In the genomic region with DNA sequence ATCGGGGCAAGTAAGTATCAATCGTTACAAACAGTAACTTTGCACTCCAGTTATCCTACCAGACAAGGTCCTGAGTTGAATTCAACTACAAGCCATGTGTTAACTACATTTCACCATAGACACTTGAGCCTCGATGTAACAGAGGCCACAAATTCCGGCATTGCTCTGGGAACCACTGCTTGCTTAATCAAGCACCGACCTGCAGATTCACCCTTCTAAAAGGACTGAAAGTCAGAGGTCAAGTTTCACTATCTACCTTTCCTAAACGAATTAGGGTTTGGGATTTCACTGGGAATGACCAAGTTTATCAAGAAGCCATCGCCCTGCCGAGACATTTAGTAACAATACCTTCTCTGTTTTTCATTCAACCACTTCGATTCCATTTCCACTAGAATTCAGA, we compare ENCODE assay signal across 9 mouse cellular contexts. TPM values are rescaled to one million over a fixed set of nuclear protein-coding genes. Genes with fewer than 3 reads are reported as not detected.
DNase-seq lines count a peak whose midpoint lies in the region; ATAC-seq lines count a peak whose summit lies in the region.
"Had no signal": no experiment of that assay in that cellular context is flagged by ENCODE, and none has a peak within 500 bp of the region (broad histone marks: within the 10 kb centered on the region; RNA-seq: fewer than 3 reads in every experiment).

No protein-coding gene starts in this region.

- H3K4me3 ChIP-seq in heart, embryonic 13.5 days = peak overlapping the region; percentile 98
- H3K4me3 ChIP-seq in hindbrain, embryonic 16.5 days (ENCODE audit: low read length) = peak overlapping the region; percentile 72
- peak overlapping the region; percentile 99 for H3K4me3 ChIP-seq in midbrain, embryonic 16.5 days (ENCODE audit: low read depth, low read length)

- H3K36me3 ChIP-seq in heart, embryonic 13.5 days = peaks cover 14% of the 10 kb centered on the region
- H3K36me3 ChIP-seq in hindbrain, embryonic 16.5 days (ENCODE audit: control insufficient read depth, insufficient read depth, low read length) = no peaks in the 10 kb centered on the region
- no peaks in the 10 kb centered on the region; the same call in 1 of the 2 replicates for H3K36me3 ChIP-seq in midbrain, embryonic 16.5 days (ENCODE audit: control insufficient read depth, insufficient read depth, low read length)

- no peak for ATAC-seq in heart, embryonic 13.5 days (ENCODE audit: extremely low read depth, insufficient number of reproducible peaks, low FRiP score, low TSS enrichment)
- ATAC-seq in hindbrain, embryonic 16.5 days = no peak
- no peak for ATAC-seq in midbrain, embryonic 16.5 days

- WGBS in heart, embryonic 13.5 days = 38% methylated on average over 9 of the region's 9 CpGs
- whole genome bisulfite sequencing in hindbrain, embryonic 16.5 days = 61% methylated on average over 9 of the region's 9 CpGs
- WGBS in midbrain, embryonic 16.5 days = 66% methylated on average over 9 of the region's 9 CpGs

- H3K9ac ChIP-seq in heart, embryonic 13.5 days = peak overlapping the region; percentile 99
- peak overlapping the region; percentile 81 for H3K9ac ChIP-seq in hindbrain, embryonic 16.5 days (ENCODE audit: low read depth, low read length)
- peak overlapping the region; percentile 87 for H3K9ac ChIP-seq in midbrain, embryonic 16.5 days (ENCODE audit: low read depth, low read length)

- H3K27me3 ChIP-seq in heart, embryonic 13.5 days (replicated peaks) = no peaks in the 10 kb centered on the region
- H3K27me3 ChIP-seq in hindbrain, embryonic 16.5 days (replicated peaks; ENCODE audit: control insufficient read depth, insufficient read depth, low read length) = no peaks in the 10 kb centered on the region
- H3K27me3 ChIP-seq in midbrain, embryonic 16.5 days (ENCODE audit: control insufficient read depth, insufficient read depth, low read depth, low read length) = no peaks in the 10 kb centered on the region

- no peak for DNase-seq in heart, postnatal 10 days
- DNase-seq in c-Kit-negative CD71-positive TER-119-positive erythroid progenitor cells, embryonic 14.5 days (ENCODE audit: low read depth, low spot score) = peak; percentile 13
- no peak for DNase-seq in thymus, postnatal 25 days
- no peak for DNase-seq in adrenal gland, postnatal 36 days
- no peak for DNase-seq in right cerebral cortex, adult 2 months (ENCODE audit: low spot score in 2 of 2)
- DNase-seq: gastrocnemius, postnatal 25 days had no signal

- no peak overlapping the region for H3K27ac ChIP-seq in heart, embryonic 13.5 days (replicated peaks)
- H3K27ac ChIP-seq in hindbrain, embryonic 16.5 days (ENCODE audit: low read depth, low read length) = no peak overlapping the region
- H3K27ac ChIP-seq in midbrain, embryonic 16.5 days (ENCODE audit: low read length) = no peak overlapping the region

- H3K4me1 ChIP-seq in heart, embryonic 13.5 days = peaks cover 55% of the 10 kb centered on the region
- H3K4me1 ChIP-seq in hindbrain, embryonic 16.5 days (ENCODE audit: control insufficient read depth, insufficient read depth, low read depth, low read length) = peaks cover 29% of the 10 kb centered on the region
- peaks cover 41% of the 10 kb centered on the region for H3K4me1 ChIP-seq in midbrain, embryonic 16.5 days (ENCODE audit: control insufficient read depth, insufficient read depth, low read length)

- peak overlapping the region; percentile 97 for H3K4me2 ChIP-seq in heart, embryonic 13.5 days
- peak overlapping the region; percentile 89 for H3K4me2 ChIP-seq in hindbrain, embryonic 16.5 days (ENCODE audit: low read length)
- peak overlapping the region; percentile 83 for H3K4me2 ChIP-seq in midbrain, embryonic 16.5 days (ENCODE audit: low read length)

- intact Hi-C loops in heart, postnatal 10 days (cut with DNase I) = loop anchor here (5.0 kb wide), 1 partner anchor 105 kb away; a partner anchor contains a TSS

- no peaks in the 10 kb centered on the region for H3K9me3 ChIP-seq in heart, embryonic 13.5 days
- no peaks in the 10 kb centered on the region for H3K9me3 ChIP-seq in hindbrain, embryonic 16.5 days (ENCODE audit: control insufficient read depth, low read length)
- no peaks in the 10 kb centered on the region for H3K9me3 ChIP-seq in midbrain, embryonic 16.5 days (replicated peaks; ENCODE audit: control insufficient read depth, low read length, poor library complexity, severe bottlenecking)

RNA-seq across cellular contexts. Expression of a gene that starts 2.0 kb away (rescaled TPM):
- polyA plus RNA-seq in heart, embryonic 13.5 days (2015; fragmentation: Nextera tagmentation; extraction: Ambion mirVana) = 98.1 and 101 TPM in 2 replicates
- 100 to 1,000 TPM; 351 to 367 TPM for total RNA-seq in heart, postnatal 10 days (2021)
- 11.4 TPM in 2 replicates for polyA plus RNA-seq in hindbrain, embryonic 16.5 days (2015; fragmentation: Nextera tagmentation; extraction: Ambion mirVana)
- 11.3 and 13.6 TPM in 2 replicates for polyA plus RNA-seq in midbrain, embryonic 16.5 days (2015; fragmentation: Nextera tagmentation; extraction: Ambion mirVana)
- 10 to 100 TPM; 76.2 to 84.7 TPM for total RNA-seq in adrenal gland, postnatal 36 days (2021)

RNA-seq across cellular contexts. Expression of a gene that starts 40.9 kb away (rescaled TPM):
- polyA plus RNA-seq in heart, embryonic 13.5 days (2015; fragmentation: Nextera tagmentation; extraction: Ambion mirVana) = 18.4 and 24.1 TPM in 2 replicates
- total RNA-seq in heart, postnatal 10 days (2021) = 10 to 100 TPM; 26.1 to 26.2 TPM
- 14.9 and 16.7 TPM in 2 replicates for polyA plus RNA-seq in hindbrain, embryonic 16.5 days (2015; fragmentation: Nextera tagmentation; extraction: Ambion mirVana)
- 15.2 and 17.3 TPM in 2 replicates for polyA plus RNA-seq in midbrain, embryonic 16.5 days (2015; fragmentation: Nextera tagmentation; extraction: Ambion mirVana)
- total RNA-seq in adrenal gland, postnatal 36 days (2021) = 10 to 100 TPM; 31.2 to 39.6 TPM
